Mouse (Mus musculus) heart, adult 2 months (tissue): ENCODE data around the gene Rab11fip4.

Experiments used
- CTCF ChIP-seq: fragments of 200-600 bp; IDR thresholded peaks from 2 replicates; pipeline ENCODE4 v1.8.1; 2022; ENCODE audit warnings: antibody characterized with exemption, mild to moderate bottlenecking, moderate library complexity
- POLR2A ChIP-seq: fragments of 200-500 bp; IDR thresholded peaks from 2 replicates; pipeline ENCODE4 v1.6.1; 2011; ENCODE audit warnings: mild to moderate bottlenecking, low read depth, low read length, control low read depth; ENCODE audit not compliant: insufficient read depth

DNA sequence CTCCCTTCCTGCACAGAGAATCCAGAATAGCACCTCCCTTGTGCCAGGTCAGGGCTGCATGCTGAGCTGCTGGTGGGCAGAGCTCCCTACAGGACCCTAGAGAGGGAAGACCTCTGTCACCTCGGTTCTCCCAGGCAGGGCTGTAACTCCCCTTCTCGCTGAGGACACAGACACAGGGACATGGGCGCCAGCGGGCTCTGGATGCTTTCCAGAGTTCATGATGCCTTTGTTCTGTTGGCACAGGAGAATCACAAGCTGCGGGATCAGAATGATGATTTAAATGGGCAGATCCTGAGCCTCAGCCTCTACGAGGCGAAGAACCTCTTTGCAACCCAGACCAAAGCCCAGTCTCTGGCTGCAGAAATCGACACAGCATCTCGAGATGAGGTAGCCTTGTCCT lies 100.5 kb downstream of the Rab11fip4 start:
- no peak for TF ChIP-seq POLR2A
- no peak for TF ChIP-seq CTCF
